Mouse (Mus musculus) intestine, postnatal 0 days (tissue): ENCODE measurements around the gene Rbl2. TPM values are rescaled to one million over a fixed set of nuclear protein-coding genes. Genes with fewer than 3 reads are reported as not detected.

Experiments
- ATAC-seq: fragments of 200-750 bp; cut with Nextera tagmentation; 2 replicates; pipeline ENCODE4 v1.8.0; 2017; ENCODE audit warnings: mild to moderate bottlenecking, moderate TSS enrichment, moderate library complexity
- H3K27ac ChIP-seq: fragments of 300-500 bp; sonication (generic); 2 replicates; pipeline ENCODE4 v1.5.1; 2014; ENCODE audit warnings: mild to moderate bottlenecking, low read depth, low read length, moderate library complexity
- H3K27me3 ChIP-seq: fragments of 300-500 bp; sonication (generic); replicated peaks from 2 replicates; pipeline ENCODE4 v1.6.1; 2014; ENCODE audit warnings: low read length, mixed read lengths; ENCODE audit not compliant: control insufficient read depth, insufficient read depth
- H3K36me3 ChIP-seq: fragments of 300-500 bp; sonication (generic); 2 replicates; pipeline ENCODE4 v1.6.1; 2014; ENCODE audit warnings: mild to moderate bottlenecking, moderate library complexity; ENCODE audit not compliant: control insufficient read depth, insufficient read depth
- H3K4me1 ChIP-seq: fragments of 300-500 bp; sonication (generic); replicated peaks from 2 replicates; pipeline ENCODE4 v1.6.1; 2014; ENCODE audit warnings: antibody characterized with exemption, low read length, mixed read lengths; ENCODE audit not compliant: control insufficient read depth, insufficient read depth
- H3K4me2 ChIP-seq: fragments of 300-500 bp; sonication (generic); replicated peaks from 2 replicates; pipeline ENCODE4 v1.6.1; 2014; ENCODE audit warnings: low read depth, mild to moderate bottlenecking, moderate library complexity
- H3K4me3 ChIP-seq: fragments of 300-500 bp; sonication (generic); 2 replicates; pipeline ENCODE4 v1.5.1; 2014; ENCODE audit warnings: low read depth, low read length
- H3K9ac ChIP-seq: fragments of 300-500 bp; sonication (generic); 2 replicates; pipeline ENCODE4 v1.6.1; 2014; ENCODE audit warnings: mild to moderate bottlenecking, low read depth, low read length
- H3K9me3 ChIP-seq: fragments of 300-500 bp; sonication (generic); 2 replicates; pipeline ENCODE4 v1.6.1; 2016; ENCODE audit warnings: mixed run types; ENCODE audit not compliant: control insufficient read depth
- CTCF ChIP-seq: sonication (generic); IDR thresholded peaks from 2 replicates; pipeline ENCODE4 v1.5.1; 2016; ENCODE audit warnings: low read depth, mild to moderate bottlenecking, control low read depth, antibody characterized with exemption, moderate library complexity
- WGBS: fragments of 180-500 bp; shearing (Covaris S2); extraction: QIAGEN DNeasy Blood & Tissue Kit; methylation state at CpG from one replicate; pipeline ENCODE4 v1.1.7; 2014; 5-methylcytosine and 5-hydroxymethylcytosine counted together
- polyA plus RNA-seq: library from polyadenylated mRNA; unstranded; fragments of >200 nt; fragmentation: Nextera tagmentation; extraction: Ambion mirVana; gene quantifications from 2 replicates; pipeline ENCODE4 v1.2.1, GENCODE M21; 2015

Rbl2 gene
- polyA plus RNA-seq: 6.5 and 7.3 TPM in 2 replicates

DNA sequence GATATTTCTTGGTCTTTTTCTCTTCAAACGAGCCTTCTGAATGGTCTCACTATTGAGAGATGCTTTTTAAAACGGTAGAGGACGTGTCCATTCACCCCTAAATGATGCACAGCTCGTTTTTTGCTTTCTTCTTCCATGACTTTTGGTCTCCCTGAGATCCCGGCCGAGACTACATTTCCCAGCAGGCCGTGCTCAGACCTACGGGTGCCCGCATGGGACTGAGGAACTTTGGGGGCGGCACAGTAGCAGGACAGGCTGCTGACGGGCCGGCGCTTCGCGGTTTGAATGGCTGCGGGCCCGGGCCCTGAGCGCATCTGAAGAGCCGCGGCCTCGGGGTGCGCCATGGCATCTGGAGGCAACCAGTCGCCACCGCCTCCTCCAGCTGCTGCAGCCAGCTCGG is at the start of gene Rbl2:
Rbl2 (plus strand) TSS at position 224 of the 400 bp plus-strand sequence.
- Histone ChIP-seq H3K4me1 (peaks cover 8% of the 10 kb centered on the region; the same call in 1 of the 2 replicates), H3K9ac (peak within 1 kb of the TSS; percentile 88), H3K27ac (peak within 1 kb of the TSS; percentile 94), H3K4me3 (peak within 1 kb of the TSS; percentile 91), H3K4me2 (peak within 1 kb of the TSS; percentile 79), H3K27me3 (no peaks in the 10 kb centered on the region), H3K9me3 (no peaks in the 10 kb centered on the region), H3K36me3 (peaks cover 4% of the 10 kb centered on the region; the same call in 1 of the 2 replicates)
- peak; percentile 95 for ATAC-seq
- WGBS: under 1% methylated on average over 25 of the region's 25 CpGs
- no peak for TF ChIP-seq CTCF

DNA sequence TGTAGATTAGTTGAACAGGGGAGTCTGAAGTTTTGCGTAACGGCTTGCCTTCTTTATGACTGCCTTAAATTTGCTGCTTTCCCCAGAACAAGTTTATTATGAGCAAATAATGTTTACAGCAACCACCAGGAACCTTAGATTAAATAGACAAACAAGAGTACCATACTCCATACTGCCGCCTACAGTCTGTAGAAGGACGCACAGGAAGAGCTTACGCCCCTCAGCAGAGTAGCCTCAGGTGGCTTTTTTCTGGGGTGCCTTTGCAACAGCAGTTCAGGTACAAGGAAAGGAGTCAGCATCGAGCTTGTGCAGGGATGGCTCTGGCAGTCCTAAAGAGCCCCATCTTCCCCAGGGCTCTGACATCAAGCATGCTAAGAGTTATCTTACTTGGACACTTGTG is 35.4 kb upstream of the Rbl2 start:
- no peak for ATAC-seq
- Histone ChIP-seq H3K4me2 (no peak overlapping the region), H3K4me1 (no peaks in the 10 kb centered on the region), H3K36me3 (peaks cover 83% of the 10 kb centered on the region), H3K9ac (no peak overlapping the region), H3K4me3 (no peak overlapping the region), H3K27me3 (no peaks in the 10 kb centered on the region), H3K9me3 (no peaks in the 10 kb centered on the region), H3K27ac (no peak overlapping the region)
- peak; percentile 34; the same call in 1 of the 2 replicates for TF ChIP-seq CTCF
- 84% methylated on average over 6 of the region's 6 CpGs for WGBS

DNA sequence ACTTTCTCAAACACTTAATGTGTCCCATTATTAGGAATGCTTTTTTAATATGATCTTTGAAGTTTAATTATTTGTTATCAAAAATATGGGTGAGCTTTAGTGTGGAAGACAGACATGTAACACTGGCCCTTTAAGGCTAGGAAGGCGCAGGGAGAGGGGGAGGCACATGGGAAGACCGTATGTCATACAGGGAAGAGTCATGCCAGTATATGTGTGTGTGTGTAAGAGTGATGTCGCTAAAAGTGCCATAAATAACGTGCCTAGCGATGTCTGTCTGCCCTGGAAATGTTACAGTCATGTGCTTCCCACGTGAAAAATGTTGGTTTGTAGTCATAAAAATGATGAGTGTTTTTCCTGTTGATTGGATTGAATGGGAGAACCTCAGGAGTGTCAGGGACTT is 33.0 kb upstream of the Rbl2 start:
- H3K27me3 ChIP-seq: no peaks in the 10 kb centered on the region
- H3K36me3 ChIP-seq: peaks cover 81% of the 10 kb centered on the region
- H3K27ac ChIP-seq: no peak overlapping the region
- no peak for ATAC-seq
- H3K4me1 ChIP-seq: no peaks in the 10 kb centered on the region
- H3K4me2 ChIP-seq: no peak overlapping the region
- 61% methylated on average over 6 of the region's 6 CpGs for WGBS
- no peak overlapping the region for H3K9ac ChIP-seq
- no peak overlapping the region for H3K4me3 ChIP-seq
- TF ChIP-seq CTCF: no peak
- no peaks in the 10 kb centered on the region for H3K9me3 ChIP-seq

DNA sequence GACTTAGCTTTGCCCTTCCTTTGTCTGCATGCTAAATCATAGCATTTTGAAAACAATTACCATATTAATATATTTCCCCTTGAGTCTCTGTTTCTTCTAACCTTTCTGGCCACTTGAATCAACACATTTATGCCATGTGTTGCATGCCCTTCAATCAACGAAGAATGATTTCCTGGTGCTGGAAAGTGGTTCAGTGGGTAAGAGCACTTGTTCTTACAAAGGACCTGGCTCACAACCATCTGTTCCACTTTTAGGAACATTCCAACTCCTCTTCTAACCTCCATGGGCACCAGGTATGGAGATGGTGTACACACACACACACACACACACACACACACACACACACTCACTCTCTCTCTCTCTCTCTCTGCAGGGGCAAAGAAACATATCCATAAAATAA is 31.2 kb upstream of the Rbl2 start:
- H3K36me3 ChIP-seq: peaks cover 84% of the 10 kb centered on the region
- H3K4me3 ChIP-seq: no peak overlapping the region
- H3K9me3 ChIP-seq: no peaks in the 10 kb centered on the region
- H3K4me1 ChIP-seq: no peaks in the 10 kb centered on the region
- no peak for TF ChIP-seq CTCF
- no peaks in the 10 kb centered on the region for H3K27me3 ChIP-seq
- no peak for ATAC-seq
- no peak overlapping the region for H3K27ac ChIP-seq
- WGBS: 90% methylated on average over 1 of the region's 1 CpGs
- no peak overlapping the region for H3K4me2 ChIP-seq
- H3K9ac ChIP-seq: no peak overlapping the region

DNA sequence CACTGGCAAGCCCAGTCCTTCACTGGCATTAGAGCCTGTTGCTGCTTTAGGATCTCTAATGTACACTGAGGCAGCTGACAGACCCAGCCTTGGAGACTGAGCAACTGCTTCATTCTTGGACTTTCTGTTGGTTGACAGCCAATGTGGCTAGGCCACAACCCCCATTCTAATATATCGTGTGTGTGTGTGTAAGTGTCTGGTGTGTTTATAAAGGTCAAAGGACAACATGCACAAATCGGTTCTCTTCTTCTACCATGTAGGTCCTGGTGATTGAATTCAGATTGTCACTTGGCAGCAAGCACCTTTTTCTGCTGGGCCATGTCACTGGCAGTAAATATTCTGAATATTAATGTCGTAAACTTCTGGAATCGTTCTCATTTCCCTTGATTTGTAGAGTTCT is 23.5 kb upstream of the Rbl2 start:
- no peak for ATAC-seq
- Histone ChIP-seq H3K4me2 (no peak overlapping the region), H3K4me3 (no peak overlapping the region), H3K36me3 (peaks cover 64% of the 10 kb centered on the region), H3K4me1 (no peaks in the 10 kb centered on the region), H3K9me3 (no peaks in the 10 kb centered on the region), H3K27me3 (no peaks in the 10 kb centered on the region), H3K27ac (no peak overlapping the region), H3K9ac (no peak overlapping the region)
- no peak for TF ChIP-seq CTCF
- 62% methylated on average over 4 of the region's 4 CpGs for WGBS

DNA sequence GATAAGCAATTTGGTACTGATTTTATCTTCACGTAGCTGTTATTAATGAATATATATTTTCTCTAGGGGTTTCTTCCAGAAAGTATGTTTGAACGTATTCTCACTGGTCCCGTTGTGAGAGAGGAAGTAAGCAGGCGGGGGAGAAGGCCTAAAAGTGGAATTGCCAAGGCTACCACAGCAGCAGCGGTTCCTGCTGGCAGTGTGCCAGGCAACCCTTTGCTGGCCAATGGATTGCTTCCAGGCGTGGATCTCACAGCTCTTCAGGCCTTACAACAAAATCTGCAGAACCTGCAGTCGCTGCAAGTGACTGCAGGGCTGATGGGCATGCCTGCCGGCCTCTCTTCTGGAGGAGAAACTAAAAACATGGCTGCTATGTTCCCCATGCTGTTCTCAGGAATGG is 18.8 kb upstream of the Rbl2 start:
- WGBS: 42% methylated on average over 8 of the region's 8 CpGs

DNA sequence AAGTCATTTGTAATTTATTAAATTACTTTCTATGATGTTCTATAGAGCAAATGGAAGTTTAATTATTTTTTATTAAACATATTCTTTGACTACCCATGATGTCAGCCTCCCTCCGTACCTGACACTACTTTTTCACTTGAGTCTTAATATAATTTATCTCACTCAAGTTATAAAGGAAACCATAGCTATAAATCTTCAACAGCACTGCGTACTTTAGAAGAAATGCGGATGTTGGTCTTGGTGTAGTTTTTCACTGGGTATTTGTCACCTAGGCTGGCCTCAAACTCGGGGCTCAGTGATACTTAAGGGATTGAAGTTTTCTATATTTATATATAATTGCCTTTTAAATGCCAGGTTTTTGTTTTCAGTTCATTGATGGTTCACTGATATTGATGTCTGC is 15.4 kb upstream of the Rbl2 start:
- Histone ChIP-seq H3K27me3 (no peaks in the 10 kb centered on the region), H3K4me2 (no peak overlapping the region), H3K9me3 (no peaks in the 10 kb centered on the region), H3K4me1 (no peaks in the 10 kb centered on the region), H3K36me3 (peaks cover 20% of the 10 kb centered on the region), H3K9ac (no peak overlapping the region), H3K27ac (no peak overlapping the region), H3K4me3 (no peak overlapping the region)
- WGBS: 87% methylated on average over 4 of the region's 4 CpGs
- TF ChIP-seq CTCF: no peak
- no peak for ATAC-seq

More for the DNA sequence above, 18.8 kb upstream of the Rbl2 start:
- no peak overlapping the region for H3K4me2 ChIP-seq
- H3K27me3 ChIP-seq: no peaks in the 10 kb centered on the region
- H3K36me3 ChIP-seq: peaks cover 40% of the 10 kb centered on the region
- no peak for ATAC-seq
- H3K9ac ChIP-seq: no peak overlapping the region
- H3K27ac ChIP-seq: 0 out of 2 replicates have a peak overlapping the region, but pooled peaks have one; percentile 28
- no peaks in the 10 kb centered on the region for H3K9me3 ChIP-seq
- H3K4me1 ChIP-seq: no peaks in the 10 kb centered on the region
- H3K4me3 ChIP-seq: no peak overlapping the region
- no peak for TF ChIP-seq CTCF
